Mouse (Mus musculus): ENCODE measurements around the gene Ly6g6c. TPM values are rescaled to one million over a fixed set of nuclear protein-coding genes. Genes with fewer than 3 reads are reported as not detected.

The Ly6g6c gene
- polyA plus RNA-seq, 1 experiment from 2014 or later: 0.32 TPM

- no peaks in the 10 kb centered on the region for H3K9me3 ChIP-seq (ENCODE audit: low read length)
- H3K4me1 ChIP-seq (ENCODE audit: insufficient read depth): peaks cover 25% of the 10 kb centered on the region
- 0 out of 2 replicates have a peak, but pooled peaks cover 3% of the 10 kb centered on the region for H3K27me3 ChIP-seq (ENCODE audit: insufficient read depth, low read length)
- H3K27ac ChIP-seq (ENCODE audit: low read depth): no peak overlapping the region
- DNase-seq (peak; percentile 13), ATAC-seq (no peak)
- no peak overlapping the region for H3K4me2 ChIP-seq (ENCODE audit: low read depth, low read length)
- WGBS (ENCODE audit: insufficient replicate concordance): 81% methylated on average over 11 of the region's 11 CpGs
- no peak overlapping the region for H3K4me3 ChIP-seq (ENCODE audit: low read depth, low read length)
- H3K9ac ChIP-seq (replicated peaks): no peak overlapping the region
- TF ChIP-seq CTCF (IDR thresholded peaks at IDR 0.05; ENCODE audit: low read depth): no peak
- TF ChIP-seq EP300 (IDR thresholded peaks at IDR 0.05; ENCODE audit: low read depth): no peak
- H3K36me3 ChIP-seq (replicated peaks; ENCODE audit: insufficient read depth, low read length): peaks cover 17% of the 10 kb centered on the region
Observed at GRCm38 (mm10) chr17:35019894-35020293, 45.3 kb upstream of the Ly6g6c start.

- peaks cover 25% of the 10 kb centered on the region for H3K4me1 ChIP-seq (ENCODE audit: insufficient read depth)
- TF ChIP-seq CTCF (IDR thresholded peaks at IDR 0.05; ENCODE audit: low read depth) (no peak), EP300 (IDR thresholded peaks at IDR 0.05; ENCODE audit: low read depth) (no peak)
- no peak overlapping the region for H3K9ac ChIP-seq (replicated peaks)
- 0 out of 2 replicates have a peak, but pooled peaks cover 3% of the 10 kb centered on the region for H3K27me3 ChIP-seq (ENCODE audit: insufficient read depth, low read length)
- no peaks in the 10 kb centered on the region for H3K9me3 ChIP-seq (ENCODE audit: low read length)
- peaks cover 10% of the 10 kb centered on the region for H3K36me3 ChIP-seq (replicated peaks; ENCODE audit: insufficient read depth, low read length)
- no peak overlapping the region for H3K4me2 ChIP-seq (ENCODE audit: low read depth, low read length)
- H3K4me3 ChIP-seq (ENCODE audit: low read depth, low read length): no peak overlapping the region
- ATAC-seq (no peak), DNase-seq (peak; percentile 13)
- H3K27ac ChIP-seq (ENCODE audit: low read depth): no peak overlapping the region
- WGBS (ENCODE audit: insufficient replicate concordance): 87% methylated on average over 8 of the region's 8 CpGs
Observed at GRCm38 (mm10) chr17:35020551-35020950, 44.6 kb upstream of the Ly6g6c start.

GRCm38 (mm10) chr17:35021163-35021808 lies 43.9 kb upstream of the Ly6g6c start:
- H3K9ac ChIP-seq (replicated peaks): no peak overlapping the region; the same call in 1 of the 2 replicates
- WGBS (ENCODE audit: insufficient replicate concordance): 15% methylated on average over 17 of the region's 17 CpGs
- DNase-seq (peak; percentile 91), ATAC-seq (peak; percentile 20)
- peaks cover 3% of the 10 kb centered on the region; the same call in 1 of the 2 replicates for H3K36me3 ChIP-seq (replicated peaks; ENCODE audit: insufficient read depth, low read length)
- H3K27ac ChIP-seq (ENCODE audit: low read depth): peak overlapping the region; percentile 53
- H3K9me3 ChIP-seq (ENCODE audit: low read length): no peaks in the 10 kb centered on the region
- TF ChIP-seq CTCF (IDR thresholded peaks at IDR 0.05; ENCODE audit: low read depth) (peak; percentile 99), EP300 (IDR thresholded peaks at IDR 0.05; ENCODE audit: low read depth) (no peak)
- H3K4me1 ChIP-seq (ENCODE audit: insufficient read depth): peaks cover 25% of the 10 kb centered on the region
- H3K4me2 ChIP-seq (ENCODE audit: low read depth, low read length): peak overlapping the region; percentile 43
- no peak overlapping the region for H3K4me3 ChIP-seq (ENCODE audit: low read depth, low read length)
- H3K27me3 ChIP-seq (ENCODE audit: insufficient read depth, low read length): 0 out of 2 replicates have a peak, but pooled peaks cover 3% of the 10 kb centered on the region

GRCm38 (mm10) chr17:35021842-35022477 lies 43.2 kb upstream of the Ly6g6c start:
- Histone ChIP-seq H3K4me3 (ENCODE audit: low read depth, low read length) (no peak overlapping the region), H3K9ac (replicated peaks) (no peak overlapping the region; the same call in 1 of the 2 replicates), H3K36me3 (replicated peaks; ENCODE audit: insufficient read depth, low read length) (no peaks in the 10 kb centered on the region), H3K27me3 (ENCODE audit: insufficient read depth, low read length) (0 out of 2 replicates have a peak, but pooled peaks cover 3% of the 10 kb centered on the region), H3K4me2 (ENCODE audit: low read depth, low read length) (peak overlapping the region; percentile 43), H3K9me3 (ENCODE audit: low read length) (no peaks in the 10 kb centered on the region), H3K4me1 (ENCODE audit: insufficient read depth) (peaks cover 25% of the 10 kb centered on the region), H3K27ac (ENCODE audit: low read depth) (peak overlapping the region; percentile 53)
- peak; percentile 36 for DNase-seq
- WGBS (ENCODE audit: insufficient replicate concordance): 24% methylated on average over 6 of the region's 6 CpGs
- peak; percentile 78 for ATAC-seq
- TF ChIP-seq CTCF (IDR thresholded peaks at IDR 0.05; ENCODE audit: low read depth): no peak
- peak; percentile 94 for TF ChIP-seq EP300 (IDR thresholded peaks at IDR 0.05; ENCODE audit: low read depth)

GRCm38 (mm10) chr17:35022541-35023060 lies 42.6 kb upstream of the Ly6g6c start:
- Histone ChIP-seq H3K4me1 (ENCODE audit: insufficient read depth) (peaks cover 25% of the 10 kb centered on the region), H3K27ac (ENCODE audit: low read depth) (peak overlapping the region; percentile 53; the same call in 1 of the 2 replicates), H3K4me3 (ENCODE audit: low read depth, low read length) (no peak overlapping the region), H3K9me3 (ENCODE audit: low read length) (no peaks in the 10 kb centered on the region), H3K36me3 (replicated peaks; ENCODE audit: insufficient read depth, low read length) (no peaks in the 10 kb centered on the region), H3K4me2 (ENCODE audit: low read depth, low read length) (no peak overlapping the region), H3K9ac (replicated peaks) (no peak overlapping the region), H3K27me3 (ENCODE audit: insufficient read depth, low read length) (0 out of 2 replicates have a peak, but pooled peaks cover 3% of the 10 kb centered on the region)
- ATAC-seq (no peak), DNase-seq (peak; percentile 12)
- no peak for TF ChIP-seq CTCF (IDR thresholded peaks at IDR 0.05; ENCODE audit: low read depth)
- no peak for TF ChIP-seq EP300 (IDR thresholded peaks at IDR 0.05; ENCODE audit: low read depth)
- 83% methylated on average over 8 of the region's 8 CpGs for WGBS (ENCODE audit: insufficient replicate concordance)

- 78% methylated on average over 5 of the region's 5 CpGs for WGBS (ENCODE audit: insufficient replicate concordance)
- 0 out of 2 replicates have a peak overlapping the region, but pooled peaks have one; percentile 2 for H3K27ac ChIP-seq (ENCODE audit: low read depth)
Observed at GRCm38 (mm10) chr17:35023221-35023620, 42.0 kb upstream of the Ly6g6c start.

More at GRCm38 (mm10) chr17:35023221-35023620, 42.0 kb upstream of the Ly6g6c start:
- Histone ChIP-seq H3K4me1 (ENCODE audit: insufficient read depth) (peaks cover 25% of the 10 kb centered on the region), H3K36me3 (replicated peaks; ENCODE audit: insufficient read depth, low read length) (no peaks in the 10 kb centered on the region), H3K9ac (replicated peaks) (no peak overlapping the region), H3K4me3 (ENCODE audit: low read depth, low read length) (no peak overlapping the region), H3K9me3 (ENCODE audit: low read length) (no peaks in the 10 kb centered on the region), H3K4me2 (ENCODE audit: low read depth, low read length) (peak overlapping the region; percentile 27; the same call in 1 of the 2 replicates), H3K27me3 (ENCODE audit: insufficient read depth, low read length) (0 out of 2 replicates have a peak, but pooled peaks cover 3% of the 10 kb centered on the region)
- ATAC-seq (no peak), DNase-seq (peak; percentile 12)
- TF ChIP-seq EP300 (IDR thresholded peaks at IDR 0.05; ENCODE audit: low read depth): no peak
- no peak; the same call in 1 of the 2 replicates for TF ChIP-seq CTCF (IDR thresholded peaks at IDR 0.05; ENCODE audit: low read depth)

Measured in liver, postnatal 0 days (tissue).